Mouse (Mus musculus): Measurements from ENCODE around the gene Traf3ip2.

Traf3ip2 gene

DNA sequence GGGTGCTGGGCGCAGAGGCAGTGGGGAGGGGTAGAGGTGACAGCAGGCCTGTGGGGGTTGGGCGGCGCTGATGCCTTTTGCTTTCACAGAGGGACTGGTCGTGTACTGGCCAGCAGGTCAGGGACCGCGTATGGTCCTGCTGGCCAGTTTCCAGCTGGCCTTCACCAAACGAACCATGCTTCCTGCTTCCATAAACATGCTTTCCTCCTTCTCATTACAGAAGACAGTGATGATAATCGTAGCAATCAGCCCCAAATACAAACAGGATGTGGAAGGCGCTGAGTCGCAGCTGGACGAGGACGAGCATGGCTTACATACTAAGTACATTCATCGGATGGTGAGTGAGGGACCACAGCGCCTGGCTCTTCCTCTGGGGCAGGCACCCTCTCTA is 33.9 kb downstream of the Traf3ip2 start:
- CTCF ChIA-PET, result no interaction called here
- POLR2A ChIA-PET, result interaction anchor here in 2 of 4 experiments (0.9 to 1.6 kb wide), 4 partner anchors 9 to 18 kb away, joined by 3 read pairs; no protein-coding TSS in a partner anchor

DNA sequence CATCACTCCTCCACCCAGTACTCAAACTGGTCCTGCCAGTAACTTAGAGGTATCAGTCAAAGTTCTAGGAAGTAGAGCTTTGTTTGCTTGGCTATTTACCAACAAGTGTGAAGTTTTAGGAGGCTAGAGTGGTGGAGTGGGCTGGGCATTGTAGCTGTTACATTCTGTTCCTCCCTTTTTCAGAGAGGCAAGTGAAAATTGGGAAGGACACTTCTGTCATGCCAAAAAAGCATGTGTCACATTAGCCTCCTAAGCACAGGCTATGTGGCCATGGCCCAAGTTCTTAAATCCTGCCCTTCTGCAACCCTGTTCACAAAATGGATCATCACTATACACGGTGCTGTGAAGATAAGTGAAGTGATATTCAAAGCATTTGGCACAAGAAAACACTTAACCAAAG is 34.4 kb downstream of the Traf3ip2 start:
- CTCF ChIA-PET, result no interaction called here
- POLR2A ChIA-PET, result interaction anchor here in 2 of 4 experiments (0.9 to 1.4 kb wide), 3 partner anchors 10 to 18 kb away, joined by 3 read pairs; no protein-coding TSS in a partner anchor

DNA sequence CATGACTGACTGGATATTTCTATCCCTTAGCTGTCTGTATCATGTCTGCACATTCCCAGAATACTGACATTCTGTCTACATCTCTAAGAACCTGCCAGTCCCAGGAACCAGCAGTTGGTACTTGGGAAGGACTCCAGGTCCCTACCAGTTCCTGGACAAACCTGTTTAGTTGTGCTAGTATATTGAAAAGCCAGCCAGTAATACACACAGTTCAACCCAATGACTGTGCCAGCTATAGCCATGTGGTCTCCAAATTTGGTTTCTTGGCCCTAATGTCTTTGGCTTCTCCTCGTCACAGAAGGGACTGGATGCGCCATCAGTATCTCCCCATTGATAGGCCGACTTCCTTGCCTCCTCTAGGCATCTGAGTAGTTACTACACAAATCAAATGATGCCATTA is 35.5 kb downstream of the Traf3ip2 start:
- ChIA-PET CTCF (no interaction called here), POLR2A (interaction anchor here in 1 of 4 experiments (1.2 kb wide), 1 partner anchor 11 kb away, joined by 3 read pairs; no protein-coding TSS in a partner anchor)

DNA sequence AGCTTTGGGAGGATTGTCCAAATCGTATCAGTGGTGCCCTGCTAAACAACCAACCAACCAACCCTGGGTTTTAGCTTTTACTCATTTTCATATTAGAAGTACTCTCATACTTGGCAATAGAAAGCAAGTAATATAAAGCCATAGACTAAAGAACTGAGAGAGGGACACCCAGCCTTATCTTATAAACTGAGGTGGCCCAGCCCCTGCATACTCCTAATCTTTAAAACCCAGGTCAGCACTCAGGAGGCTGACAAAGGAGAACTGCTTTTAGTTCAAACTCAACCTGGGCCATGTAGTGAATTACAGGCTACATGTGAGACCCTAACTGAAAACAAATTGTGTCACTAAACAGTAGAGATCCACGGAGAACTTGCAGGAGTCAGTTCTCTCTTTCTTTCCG is 36.8 kb downstream of the Traf3ip2 start:
- POLR2A ChIA-PET, result interaction anchor here in 1 of 4 experiments (1.1 to 3.1 kb wide), 2 partner anchors 9 to 17 kb away, joined by 5 to 10 read pairs; no protein-coding TSS in a partner anchor
- CTCF ChIA-PET, result no interaction called here

DNA sequence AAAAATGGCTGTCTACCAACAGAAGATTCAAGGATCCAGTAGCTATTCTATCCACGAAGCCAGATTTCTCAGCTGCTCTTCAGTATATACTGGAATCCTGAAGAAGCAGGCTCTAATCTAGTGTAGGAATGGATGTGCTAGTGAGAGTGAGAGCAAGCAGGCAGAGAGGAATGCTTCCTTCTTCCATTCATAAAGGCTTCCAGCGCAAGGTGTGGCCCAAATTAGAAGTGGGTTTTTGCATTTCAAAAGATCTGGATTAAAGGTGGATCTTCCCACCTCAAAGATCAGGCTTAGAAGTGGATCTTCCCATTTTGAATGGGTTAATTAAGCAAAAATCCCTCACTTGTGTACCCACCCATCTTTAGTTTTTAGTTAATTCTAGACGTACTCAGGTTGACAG is 37.6 kb downstream of the Traf3ip2 start:
- CTCF ChIA-PET, result interaction anchor here in 1 of 4 experiments (0.6 kb wide), 1 partner anchor 90 kb away, joined by 3 read pairs; no protein-coding TSS in a partner anchor
- POLR2A ChIA-PET, result interaction anchor here in 1 of 4 experiments (3.1 kb wide), 1 partner anchor 18 kb away, joined by 10 read pairs; no protein-coding TSS in a partner anchor

DNA sequence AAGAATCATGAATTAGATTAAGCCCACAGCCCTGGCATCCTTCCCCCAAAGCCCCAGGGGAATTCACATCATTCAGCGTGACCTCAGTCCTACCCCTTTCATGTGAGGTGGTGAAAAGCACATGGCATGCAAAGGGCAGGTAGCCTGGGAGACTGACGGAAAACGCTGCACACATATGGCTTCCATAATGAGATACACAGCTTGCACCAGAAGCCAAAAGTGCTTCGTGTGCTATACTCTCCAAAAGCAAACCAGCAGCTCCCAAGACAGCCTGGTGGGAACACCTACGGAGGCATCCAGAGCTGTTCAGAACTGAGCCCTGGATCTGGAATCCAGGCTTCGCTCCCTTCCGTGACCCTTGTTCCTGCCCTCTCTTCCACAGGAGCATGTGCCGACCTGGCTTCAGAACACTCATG is 41.3 kb downstream of the Traf3ip2 start:
- ChIA-PET POLR2A (interaction anchor here in 3 of 4 experiments (0.5 to 1.5 kb wide), 9 partner anchors 9 to 128 kb away, joined by 3 to 7 read pairs (median 3); partner anchors contain the start of gene Rev3l (in 1 of the 3)), CTCF (interaction anchor here in 1 of 4 experiments (0.5 kb wide), 1 partner anchor 690 kb away, joined by 3 read pairs; no protein-coding TSS in a partner anchor)

DNA sequence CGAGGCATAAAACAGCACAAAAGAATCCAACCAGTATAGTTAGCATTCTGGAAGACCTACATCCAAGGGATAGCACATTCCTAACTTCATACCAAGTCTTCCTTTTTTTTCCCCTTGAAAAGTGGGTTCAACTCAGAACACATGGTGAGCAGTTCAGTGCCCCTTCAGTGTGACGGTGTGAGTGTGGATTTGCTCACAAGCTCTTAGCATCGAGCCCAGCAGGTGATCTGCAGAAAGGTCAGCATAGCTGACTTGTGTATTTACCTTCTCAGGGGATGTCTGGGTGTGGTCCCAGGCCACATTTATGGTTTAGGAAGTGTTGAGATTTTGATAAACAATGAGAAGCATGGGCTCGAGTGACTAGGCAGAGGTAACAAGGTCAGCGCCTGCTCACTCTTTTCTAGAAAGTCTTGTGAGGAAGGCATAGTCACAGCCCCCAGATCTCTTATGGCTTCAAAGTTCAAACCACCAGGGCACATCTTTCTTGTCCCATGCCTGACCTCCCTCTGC is 46.2 kb downstream of the Traf3ip2 start:
- CTCF ChIA-PET, result interaction anchor here in 1 of 4 experiments (1.5 kb wide), 1 partner anchor 24 kb away, joined by 3 read pairs; no protein-coding TSS in a partner anchor
- POLR2A ChIA-PET, result interaction anchor here in 3 of 4 experiments (0.8 to 2.4 kb wide), 10 partner anchors 10 to 229 kb away, joined by 3 to 5 read pairs (median 3); partner anchors contain the start of gene Rev3l (in 1 of the 3)

DNA sequence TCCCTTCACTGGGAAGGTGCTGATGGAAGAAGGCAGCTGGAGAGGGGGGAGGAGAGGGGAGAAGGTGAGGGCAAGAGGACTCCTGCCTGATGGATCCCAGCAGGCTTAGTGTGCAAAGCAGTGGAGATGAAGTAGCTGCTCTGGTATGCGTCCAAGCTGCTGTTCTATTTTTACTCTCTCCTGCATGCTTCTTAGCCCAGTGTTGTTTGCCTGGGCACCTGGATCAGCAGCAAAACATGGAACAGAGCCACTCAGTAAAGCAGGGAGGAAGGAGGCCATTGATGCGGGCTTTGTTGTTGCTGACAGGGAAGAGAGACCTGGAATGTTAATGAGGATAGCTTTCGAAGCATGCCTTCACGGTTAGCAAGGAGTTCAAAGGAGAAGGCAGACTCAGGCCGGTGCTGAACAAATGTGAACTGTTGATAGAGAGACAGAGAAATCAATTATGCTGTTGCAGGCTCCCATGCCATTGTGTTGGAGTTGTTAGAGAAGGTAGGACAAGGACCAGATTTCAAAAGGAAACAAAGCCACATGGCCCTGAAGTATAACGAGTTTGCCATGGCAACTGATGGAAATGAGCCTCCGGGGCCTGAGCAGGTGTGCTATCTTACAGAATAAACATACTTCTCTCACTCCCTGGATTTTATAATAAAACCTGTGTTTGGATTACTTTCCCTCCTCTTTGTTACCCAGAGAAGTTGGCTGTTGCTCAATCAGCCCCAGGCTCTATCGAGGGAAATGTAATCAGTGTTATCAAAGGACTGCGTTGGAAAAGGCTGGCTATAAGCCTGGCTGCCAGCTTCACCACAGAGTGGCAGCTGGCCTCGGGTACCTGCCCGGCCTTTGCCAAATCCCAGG is 46.9 kb downstream of the Traf3ip2 start:
- CTCF ChIA-PET, result interaction anchor here in 1 of 4 experiments (1.5 kb wide), 1 partner anchor 23 kb away, joined by 3 read pairs; no protein-coding TSS in a partner anchor
- POLR2A ChIA-PET, result interaction anchor here (0.6 to 2.4 kb wide), 12 partner anchors 10 to 228 kb away, joined by 3 to 5 read pairs (median 3); no protein-coding TSS in a partner anchor

DNA sequence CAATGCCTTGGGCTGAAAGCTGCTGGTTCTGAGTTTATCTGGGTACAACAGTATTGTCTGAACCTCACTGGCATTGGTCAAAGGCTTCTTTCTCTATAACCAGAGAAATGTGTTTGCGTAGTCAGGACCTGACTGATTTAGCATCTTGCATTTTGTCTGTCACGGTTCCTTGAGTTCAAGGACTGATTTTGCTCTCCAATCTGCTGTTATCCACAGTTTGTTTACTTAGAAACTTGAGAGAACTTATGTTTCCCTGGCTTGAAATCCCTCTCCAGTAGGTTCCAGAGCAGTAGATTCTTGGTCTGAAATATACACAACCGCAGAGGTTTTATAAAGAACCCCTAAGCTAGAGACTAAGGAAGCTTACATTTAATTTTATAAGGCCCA is 47.5 kb downstream of the Traf3ip2 start:
- CTCF ChIA-PET, result no interaction called here
- POLR2A ChIA-PET, result interaction anchor here in 3 of 4 experiments (0.6 to 1.3 kb wide), 7 partner anchors 12 to 884 kb away, joined by 3 to 4 read pairs (median 3); no protein-coding TSS in a partner anchor

DNA sequence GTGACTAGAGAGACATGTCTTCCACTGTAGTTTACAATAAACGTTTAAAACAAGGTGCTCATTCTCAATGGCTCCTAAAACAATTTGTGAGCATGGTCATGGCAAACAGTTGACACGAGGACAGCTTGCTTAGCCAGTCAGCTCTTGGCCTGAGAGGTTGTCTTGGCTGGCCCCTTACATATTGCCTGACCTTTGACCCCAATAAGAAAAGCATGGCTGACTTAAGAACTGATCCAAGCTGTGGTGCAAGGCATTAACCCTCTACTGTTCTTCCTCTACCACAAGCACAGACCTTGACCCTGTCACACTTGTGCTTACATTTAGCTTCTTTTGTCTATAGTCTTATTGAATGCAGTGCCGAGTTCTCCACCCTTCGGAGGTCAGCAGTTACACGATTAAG is 48.0 kb downstream of the Traf3ip2 start:
- POLR2A ChIA-PET, result interaction anchor here in 3 of 4 experiments (0.6 to 1.3 kb wide), 6 partner anchors 16 to 885 kb away, joined by 3 to 4 read pairs (median 3); no protein-coding TSS in a partner anchor

DNA sequence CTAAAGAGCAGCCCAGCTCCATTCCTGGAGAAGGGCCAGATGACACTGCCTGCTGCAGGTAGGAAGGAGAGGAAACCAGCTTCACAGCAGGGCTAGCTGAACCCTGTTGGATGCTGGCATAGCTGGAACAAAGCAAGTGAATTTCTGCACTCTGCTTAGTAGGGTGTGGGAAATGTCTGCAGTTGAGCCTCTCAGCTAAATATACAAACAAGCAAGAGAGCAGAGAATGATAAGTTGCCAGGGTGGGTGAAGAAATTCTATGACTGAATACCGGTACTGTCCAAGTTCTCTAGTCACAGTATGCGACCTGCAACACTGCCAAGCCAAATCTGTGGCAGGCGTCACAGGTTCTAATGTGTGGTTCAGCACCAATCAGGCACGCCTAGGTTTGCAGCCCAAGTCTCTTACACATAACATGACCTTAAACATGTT is 52.4 kb downstream of the Traf3ip2 start:
- ChIA-PET POLR2A (interaction anchor here in 2 of 4 experiments (0.6 to 1.3 kb wide), 4 partner anchors 26 to 85 kb away, joined by 3 to 5 read pairs (median 3); no protein-coding TSS in a partner anchor), CTCF (no interaction called here)

More for the DNA sequence above, 48.0 kb downstream of the Traf3ip2 start:
- CTCF ChIA-PET, result no interaction called here

DNA sequence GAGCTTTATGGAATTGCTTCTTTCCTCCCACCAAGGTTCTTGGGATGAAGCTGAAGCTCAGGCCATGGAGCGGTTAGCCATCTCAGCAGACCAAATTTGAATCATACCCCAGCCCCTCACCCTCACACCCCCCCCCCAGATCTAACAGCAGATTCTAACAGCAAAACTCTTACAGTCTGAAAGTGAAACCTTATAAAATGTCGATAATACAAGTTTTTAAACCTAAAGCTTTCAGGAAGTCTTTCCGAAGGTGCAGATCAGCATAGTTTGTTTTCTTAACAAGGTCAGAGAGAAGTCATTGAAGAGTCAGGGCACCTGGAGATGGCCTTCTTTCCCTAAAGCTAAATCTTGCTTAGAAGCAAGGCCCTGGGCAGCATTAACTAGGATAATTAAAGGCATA is 53.3 kb downstream of the Traf3ip2 start:
- ChIA-PET CTCF (interaction anchor here in 1 of 4 experiments (0.7 kb wide), 1 partner anchor 437 kb away, joined by 3 read pairs; no protein-coding TSS in a partner anchor), POLR2A (interaction anchor here in 3 of 4 experiments (0.7 to 1.9 kb wide), 7 partner anchors 12 to 134 kb away, joined by 3 to 7 read pairs (median 3); no protein-coding TSS in a partner anchor)

DNA sequence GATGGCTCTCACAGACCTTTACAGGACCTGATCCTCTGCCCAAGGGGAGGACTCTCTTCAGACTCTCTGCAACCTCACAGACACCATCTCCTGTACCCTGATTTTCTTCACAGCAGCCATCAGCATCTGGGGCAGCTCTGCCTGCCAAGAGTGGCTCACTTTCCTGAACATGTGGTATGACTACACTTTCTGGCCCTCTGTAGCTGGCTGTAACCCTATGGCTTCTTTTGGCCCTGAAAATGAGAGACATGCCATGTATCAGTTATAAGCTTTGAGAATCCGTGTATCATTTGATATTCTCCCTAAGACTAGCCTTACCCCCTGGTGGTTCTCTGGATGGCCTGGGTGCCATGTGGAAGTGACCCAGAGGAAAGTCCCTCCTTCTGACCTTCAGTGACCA is 58.7 kb downstream of the Traf3ip2 start:
- ChIA-PET CTCF (no interaction called here), POLR2A (interaction anchor here in 1 of 4 experiments (1.8 kb wide), 1 partner anchor 60 kb away, joined by 5 read pairs; no protein-coding TSS in a partner anchor)

DNA sequence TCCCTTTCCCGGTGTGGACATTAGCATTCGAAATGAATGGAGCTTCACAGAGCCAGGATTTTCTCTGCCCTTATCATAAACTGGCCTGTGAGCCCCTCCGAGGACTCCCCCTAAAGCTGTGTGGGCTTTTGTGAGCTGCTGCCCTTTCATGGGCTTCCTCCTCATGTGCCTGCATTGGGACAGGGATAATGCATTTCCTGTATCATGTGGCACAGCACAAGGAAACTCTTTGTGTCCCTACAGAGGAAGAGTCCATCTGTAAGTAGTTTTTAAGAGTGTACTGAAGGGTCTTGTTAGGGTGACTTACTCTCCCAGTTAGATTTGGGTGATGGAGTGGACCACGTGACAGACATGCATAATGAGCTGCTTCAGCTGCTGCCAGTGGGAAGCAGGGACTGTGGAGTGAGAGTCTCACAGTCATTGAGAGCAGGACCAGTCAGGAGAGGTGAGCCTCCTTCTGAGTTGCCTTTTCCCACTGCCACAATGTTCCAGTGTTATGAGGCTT is 59.9 kb downstream of the Traf3ip2 start:
- POLR2A ChIA-PET, result interaction anchor here in 3 of 4 experiments (0.7 to 1.8 kb wide), 10 partner anchors 11 to 170 kb away, joined by 3 to 5 read pairs (median 3); partner anchors contain the start of gene Rev3l (in 1 of the 3)
- CTCF ChIA-PET, result interaction anchor here in 1 of 4 experiments (0.6 kb wide), 1 partner anchor 68 kb away, joined by 3 read pairs; no protein-coding TSS in a partner anchor

DNA sequence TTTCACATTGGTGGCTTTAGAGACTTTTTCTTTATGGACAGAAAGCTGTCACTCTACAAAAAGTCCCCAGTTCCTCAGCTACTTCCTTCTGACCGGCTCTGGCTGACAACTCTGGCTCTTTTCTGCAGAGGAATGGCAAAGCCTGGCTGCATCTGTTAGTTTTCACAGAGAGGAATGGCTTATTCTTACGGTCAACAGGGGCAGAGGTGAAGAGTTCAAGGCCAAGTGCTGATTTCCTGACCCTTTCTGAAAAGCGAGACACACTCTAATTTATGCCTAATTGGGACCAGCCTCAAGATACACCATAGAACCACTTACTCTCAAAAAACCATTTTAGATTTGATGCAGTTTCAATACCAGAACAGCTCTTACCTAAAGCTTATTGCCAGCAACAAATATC is 61.4 kb downstream of the Traf3ip2 start:
- ChIA-PET POLR2A (interaction anchor here in 1 of 4 experiments (1.0 to 2.0 kb wide), 4 partner anchors 10 to 58 kb away, joined by 3 to 6 read pairs (median 4); partner anchors contain the start of gene Rev3l), CTCF (no interaction called here)

DNA sequence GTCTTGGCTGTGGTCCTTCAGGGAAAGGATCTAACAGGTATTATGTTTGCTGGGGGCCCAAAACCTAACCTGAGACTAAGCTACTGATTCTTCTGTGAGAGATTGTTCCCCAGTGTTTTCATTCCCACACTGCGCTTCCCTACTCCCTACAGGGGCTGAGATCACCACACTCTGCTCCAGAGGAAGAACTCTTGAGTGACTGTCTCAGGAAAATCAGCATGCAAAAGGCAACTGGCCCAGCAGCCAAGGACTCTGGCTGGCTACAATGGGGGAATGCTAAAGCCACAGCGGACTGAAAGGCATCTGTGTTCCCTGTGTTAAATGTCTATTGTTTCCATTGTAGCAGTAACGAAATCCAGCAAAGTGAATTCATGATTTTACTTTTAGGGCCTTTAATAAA is 62.0 kb downstream of the Traf3ip2 start:
- ChIA-PET POLR2A (interaction anchor here in 3 of 4 experiments (0.6 to 2.0 kb wide), 3 partner anchors 9 to 57 kb away, joined by 3 to 6 read pairs (median 4); partner anchors contain the start of gene Rev3l (in 1 of the 3)), CTCF (no interaction called here)

DNA sequence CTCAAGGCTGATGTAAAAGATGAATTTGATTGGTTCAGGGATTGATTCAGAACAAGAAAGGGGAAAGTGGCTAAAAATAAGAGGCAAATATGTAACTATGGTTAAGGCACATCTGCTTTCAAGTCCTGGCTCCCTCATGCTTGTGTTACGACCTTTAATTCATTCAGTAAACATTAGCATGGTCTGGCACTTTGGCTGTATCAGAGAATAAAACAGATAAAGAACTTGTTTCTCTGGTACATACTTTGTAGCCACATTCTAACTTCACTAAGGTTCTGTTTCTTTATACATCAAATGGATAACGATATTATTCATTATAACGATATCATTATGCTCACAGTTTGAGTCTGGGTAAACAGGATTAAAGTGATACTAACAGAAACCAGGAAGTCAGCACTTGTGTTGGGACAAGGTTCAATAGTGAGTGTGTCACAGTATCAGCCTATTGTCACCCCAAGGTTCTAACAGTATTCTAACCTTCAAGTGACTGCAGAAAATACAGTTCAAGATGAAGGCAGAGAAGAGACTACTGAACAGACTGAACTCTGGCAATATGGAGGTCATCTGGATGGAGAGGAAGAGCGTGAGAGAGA is 65.6 kb downstream of the Traf3ip2 start:
- POLR2A ChIA-PET, result interaction anchor here in 1 of 4 experiments (2.0 kb wide), 1 partner anchor 53 kb away, joined by 7 read pairs; no protein-coding TSS in a partner anchor
- CTCF ChIA-PET, result no interaction called here

DNA sequence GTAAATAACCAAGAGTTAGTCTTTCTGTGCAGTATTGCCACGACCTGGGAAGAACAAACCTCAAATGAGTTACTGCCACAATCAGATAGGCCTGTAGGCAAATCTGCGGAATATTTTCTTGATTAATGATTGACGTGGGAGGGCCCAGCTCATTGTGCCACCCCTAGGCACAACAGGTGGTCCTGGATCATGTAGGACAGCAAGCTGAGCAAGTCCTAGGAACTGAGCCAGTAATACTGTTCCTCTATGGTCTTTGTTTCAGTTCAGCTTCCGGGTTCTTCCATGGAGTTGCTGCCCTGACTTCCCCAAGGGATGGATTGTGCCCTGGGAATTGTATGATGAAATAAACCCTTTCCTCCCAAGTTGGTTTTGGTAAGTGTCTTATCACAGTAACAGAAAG is 68.3 kb downstream of the Traf3ip2 start:
- ChIA-PET POLR2A (interaction anchor here in 1 of 4 experiments (0.8 kb wide), 1 partner anchor 51 kb away, joined by 3 read pairs; the partner anchor contains the start of gene Rev3l), CTCF (no interaction called here)

All from embryonic stem cell, embryonic (primary cell).